Comparison of ENCODE assay signal across 18 mouse cellular contexts in the genomic region with DNA sequence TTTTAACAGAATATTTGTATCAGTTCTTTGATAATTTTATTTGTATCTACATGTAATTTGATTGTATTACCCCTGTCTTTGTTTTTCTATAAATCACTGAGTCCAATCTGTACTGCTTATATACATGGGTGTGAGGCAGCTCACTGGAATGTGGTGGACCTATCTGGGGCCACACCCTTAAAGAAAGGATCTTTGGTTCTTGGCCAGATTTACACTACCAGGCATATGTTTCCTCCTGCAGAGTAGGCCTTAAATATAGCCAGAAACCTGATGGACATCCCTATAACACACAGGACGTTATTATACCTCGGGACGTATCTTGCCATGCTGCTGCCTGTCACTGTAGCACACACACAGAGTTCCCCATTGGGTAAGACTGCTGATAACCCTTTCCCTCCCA. TPM values are rescaled to one million over a fixed set of nuclear protein-coding genes. Genes with fewer than 3 reads are reported as not detected.
"Had no signal": no experiment of that assay in that cellular context is flagged by ENCODE, and none has a peak within 500 bp of the region (broad histone marks: within the 10 kb centered on the region; RNA-seq: fewer than 3 reads in every experiment).

No protein-coding gene starts in this region.

- H3K27ac ChIP-seq: neural tube, embryonic 12.5 days; neural tube, embryonic 13.5 days; neural tube, embryonic 15.5 days; stomach, embryonic 15.5 days; stomach, postnatal 0 days had no signal

- H3K27me3 ChIP-seq: neural tube, embryonic 12.5 days; neural tube, embryonic 13.5 days; neural tube, embryonic 15.5 days; stomach, embryonic 15.5 days had no signal

- H3K4me3 ChIP-seq: neural tube, embryonic 12.5 days; neural tube, embryonic 13.5 days; neural tube, embryonic 15.5 days; stomach, embryonic 15.5 days had no signal

- DNase-seq: retina, postnatal 1 day; right cerebral cortex, adult 18-20 months; right cerebral cortex, postnatal 14 days; right cerebral cortex, postnatal 25 days; right cerebral cortex, postnatal 4 days; spleen, adult 18-20 months; thymus, adult 18-20 months; thymus, adult 2 months; thymus, postnatal 14 days; thymus, postnatal 25 days; thymus, postnatal 36 days; thymus, postnatal 4 days had no signal

- H3K36me3 ChIP-seq: neural tube, embryonic 12.5 days; neural tube, embryonic 13.5 days; neural tube, embryonic 15.5 days; stomach, embryonic 15.5 days had no signal

- H3K4me1 ChIP-seq: neural tube, embryonic 12.5 days; neural tube, embryonic 13.5 days; neural tube, embryonic 15.5 days; stomach, embryonic 15.5 days had no signal

RNA-seq across cellular contexts. Expression of gene Pjvk, which starts 36.3 kb away (rescaled TPM):
- total RNA-seq: neutrophil, adult 5-6 weeks had no signal
- polyA plus RNA-seq: thymus, adult 2 months had no signal
